Mouse (Mus musculus) intestine, embryonic 16.5 days (tissue): ENCODE results near the gene Hoxb7. TPM values are rescaled to one million over a fixed set of nuclear protein-coding genes. Genes with fewer than 3 reads are reported as not detected.
A peak's percentile ranks its signal among the peaks of the same experiment; 100 is the strongest.

Source experiments
- ATAC-seq: fragments of 200-750 bp; cut with Nextera tagmentation; 2 replicates; pipeline ENCODE4 v1.8.0; 2017; ENCODE audit warnings: moderate TSS enrichment, moderate library complexity
- H3K27ac ChIP-seq: fragments of 300-500 bp; sonication (generic); 2 replicates; pipeline ENCODE4 v1.5.1; 2014; ENCODE audit warnings: mild to moderate bottlenecking, low read length
- H3K27me3 ChIP-seq: fragments of 300-500 bp; sonication (generic); replicated peaks from 2 replicates; pipeline ENCODE4 v1.6.1; 2014; ENCODE audit warnings: low read length, control low read depth, mixed read lengths; ENCODE audit not compliant: control insufficient read depth, insufficient read depth
- H3K36me3 ChIP-seq: fragments of 300-500 bp; sonication (generic); 2 replicates; pipeline ENCODE4 v1.6.1; 2014; ENCODE audit warnings: low read length, control low read depth; ENCODE audit not compliant: control insufficient read depth, insufficient read depth
- H3K4me1 ChIP-seq: fragments of 300-500 bp; sonication (generic); 2 replicates; pipeline ENCODE4 v1.6.1; 2014; ENCODE audit warnings: low read length, control low read depth, mixed read lengths; ENCODE audit not compliant: control insufficient read depth, insufficient read depth
- H3K4me2 ChIP-seq: fragments of 300-500 bp; sonication (generic); 2 replicates; pipeline ENCODE4 v1.6.1; 2014; ENCODE audit warnings: low read depth, low read length, control low read depth
- H3K4me3 ChIP-seq: fragments of 300-500 bp; sonication (generic); 2 replicates; pipeline ENCODE4 v1.5.1; 2014; ENCODE audit warnings: mild to moderate bottlenecking, low read length
- H3K9ac ChIP-seq: fragments of 300-500 bp; sonication (generic); 2 replicates; pipeline ENCODE4 v1.6.1; 2014; ENCODE audit warnings: low read depth, low read length
- H3K9me3 ChIP-seq: fragments of 300-500 bp; sonication (generic); 2 replicates; pipeline ENCODE4 v1.6.1; 2016; ENCODE audit warnings: low read length, control low read depth; ENCODE audit not compliant: control insufficient read depth
- WGBS: fragments of 180-500 bp; shearing (Covaris S2); extraction: QIAGEN DNeasy Blood & Tissue Kit; methylation state at CpG from one replicate; pipeline ENCODE4 v1.1.7; 2014; 5-methylcytosine and 5-hydroxymethylcytosine counted together
- polyA plus RNA-seq: library from polyadenylated mRNA; unstranded; fragments of >200 nt; fragmentation: Nextera tagmentation; extraction: Ambion mirVana; gene quantifications from 2 replicates; pipeline ENCODE4 v1.2.1, GENCODE M21; 2015

The Hoxb7 gene
- polyA plus RNA-seq, 1 experiment from 2014 or later, result 10.0 TPM

DNA sequence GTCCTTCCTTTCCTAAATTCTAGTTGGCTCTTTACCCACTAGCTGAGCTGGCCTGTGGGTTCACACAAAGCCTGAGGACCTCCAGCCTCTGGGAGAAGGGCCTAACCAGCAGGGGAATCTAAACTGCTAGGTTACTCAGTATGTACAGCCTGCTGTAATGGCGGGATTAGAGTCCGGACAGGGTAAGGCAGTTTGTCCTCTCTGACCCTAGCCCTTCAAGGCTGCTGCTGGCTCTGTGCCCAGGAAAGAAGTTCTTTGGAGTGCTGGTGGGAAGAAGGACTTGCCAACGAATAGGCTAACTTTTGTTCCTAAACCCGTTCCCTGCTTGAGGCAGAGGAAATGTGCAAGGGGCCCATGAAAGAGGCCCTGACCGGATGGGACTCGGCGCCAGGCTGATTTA lies 20.5 kb upstream of the Hoxb7 start:
- H3K4me3 ChIP-seq, result no peak overlapping the region
- H3K4me1 ChIP-seq, result peaks cover 10% of the 10 kb centered on the region
- no peak overlapping the region for H3K4me2 ChIP-seq
- H3K36me3 ChIP-seq, result no peaks in the 10 kb centered on the region
- peak; percentile 40; the same call in 1 of the 2 replicates for ATAC-seq
- 17% methylated on average over 7 of the region's 7 CpGs for WGBS
- no peaks in the 10 kb centered on the region for H3K9me3 ChIP-seq
- no peak overlapping the region for H3K9ac ChIP-seq
- H3K27me3 ChIP-seq, result peaks cover 88% of the 10 kb centered on the region
- no peak overlapping the region for H3K27ac ChIP-seq

DNA sequence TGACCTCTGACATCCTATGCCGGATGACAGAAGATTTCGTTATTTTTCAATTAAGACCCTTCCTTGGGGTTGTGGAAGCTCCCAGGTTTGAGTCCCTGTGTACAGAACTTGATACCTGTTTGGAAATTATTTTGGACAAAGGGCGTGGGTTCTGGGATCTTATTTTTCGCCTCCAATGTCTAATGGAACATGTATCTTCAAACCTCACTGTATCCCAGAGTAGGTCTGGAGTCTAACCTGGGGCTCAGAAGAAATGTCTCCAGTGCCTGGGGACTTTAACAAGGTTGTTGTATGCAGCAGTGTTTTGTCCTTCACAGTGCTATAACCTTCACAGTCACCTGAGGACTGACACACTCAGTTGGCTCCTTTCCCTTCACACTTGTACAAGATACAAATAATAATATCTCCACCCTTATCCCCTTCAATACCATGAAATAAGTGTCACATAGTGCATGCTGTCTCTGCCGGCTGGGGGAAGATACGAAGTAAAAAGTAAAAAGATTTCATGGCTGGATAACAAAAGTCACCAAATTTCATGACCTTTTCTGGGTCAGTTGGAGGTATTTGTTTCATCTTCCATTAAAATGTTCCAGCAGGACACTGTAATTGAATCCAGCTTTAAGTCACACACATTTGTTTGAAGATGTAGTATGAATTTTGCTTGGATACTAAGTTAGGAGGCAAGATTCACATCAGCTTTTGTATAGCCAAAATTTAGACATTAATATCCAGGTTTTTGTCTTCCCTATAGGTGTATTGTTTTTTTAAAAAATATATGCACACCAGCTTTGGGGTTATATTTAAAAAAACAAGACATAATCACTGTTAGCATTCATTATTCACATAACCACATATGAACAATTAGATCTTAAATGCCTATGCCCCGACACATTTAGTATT lies 19.2 kb upstream of the Hoxb7 start:
- H3K27ac ChIP-seq, result no peak overlapping the region
- peaks cover 88% of the 10 kb centered on the region for H3K27me3 ChIP-seq
- no peak overlapping the region for H3K4me2 ChIP-seq
- H3K4me1 ChIP-seq, result peaks cover 16% of the 10 kb centered on the region
- WGBS, result 32% methylated on average over 7 of the region's 7 CpGs
- no peaks in the 10 kb centered on the region for H3K36me3 ChIP-seq
- H3K9me3 ChIP-seq, result no peaks in the 10 kb centered on the region
- H3K4me3 ChIP-seq, result no peak overlapping the region
- ATAC-seq, result no peak
- no peak overlapping the region for H3K9ac ChIP-seq

DNA sequence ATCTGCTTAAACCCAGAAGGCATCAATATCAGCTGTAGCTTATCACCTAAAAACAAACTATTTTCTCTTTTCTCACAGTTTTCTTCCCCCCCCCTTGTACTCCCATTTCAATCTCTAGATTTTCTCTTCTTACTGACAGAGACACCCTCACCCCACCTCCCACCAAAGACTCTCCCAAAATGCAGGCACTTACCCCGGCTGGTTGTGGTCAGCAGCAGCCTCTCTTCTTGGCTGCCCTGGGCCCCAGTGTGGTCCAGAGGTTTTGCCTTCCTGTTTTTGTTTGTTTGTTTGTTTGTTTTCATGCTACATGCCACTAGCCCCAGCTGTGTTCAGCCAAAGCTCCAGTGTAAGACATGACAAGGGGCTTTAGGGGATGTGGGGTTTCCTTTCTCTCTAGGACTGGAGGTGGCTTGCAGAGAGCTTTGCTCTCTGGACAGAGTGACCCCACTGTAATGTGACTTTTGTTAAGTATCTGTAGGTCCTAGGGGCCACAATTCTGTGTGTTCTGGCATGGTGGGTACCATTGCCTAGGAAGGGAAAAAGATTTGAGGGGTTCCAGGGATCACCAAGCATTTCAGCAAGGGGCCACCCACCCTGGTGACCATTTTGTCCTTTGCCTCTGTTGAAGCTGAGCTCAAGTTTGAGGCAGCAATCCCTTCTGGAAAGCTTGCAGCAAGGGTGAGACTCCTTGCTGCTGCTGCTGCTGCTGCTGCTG lies 18.2 kb upstream of the Hoxb7 start:
- Histone ChIP-seq H3K9me3 (no peaks in the 10 kb centered on the region), H3K9ac (no peak overlapping the region), H3K27ac (no peak overlapping the region), H3K4me1 (peaks cover 16% of the 10 kb centered on the region), H3K4me3 (no peak overlapping the region), H3K27me3 (peaks cover 88% of the 10 kb centered on the region), H3K4me2 (no peak overlapping the region), H3K36me3 (no peaks in the 10 kb centered on the region)
- WGBS, result 5% methylated on average over 1 of the region's 1 CpGs
- no peak for ATAC-seq

- Histone ChIP-seq H3K4me1 (peaks cover 16% of the 10 kb centered on the region), H3K36me3 (no peaks in the 10 kb centered on the region), H3K4me2 (no peak overlapping the region), H3K27me3 (peaks cover 89% of the 10 kb centered on the region), H3K9ac (no peak overlapping the region), H3K9me3 (no peaks in the 10 kb centered on the region), H3K27ac (no peak overlapping the region), H3K4me3 (peak overlapping the region; percentile 9; the same call in 1 of the 2 replicates)
- no peak for ATAC-seq
- 2% methylated on average over 19 of the region's 19 CpGs for WGBS
Measured at GRCm38 (mm10) chr11:96269869-96270268, 16.6 kb upstream of the Hoxb7 start.

GRCm38 (mm10) chr11:96270996-96271540 lies 15.4 kb upstream of the Hoxb7 start, which contains the start of gene Hoxb9:
Hoxb9 (plus strand) TSS chr11:96271457.
- H3K4me3 ChIP-seq, result peak within 1 kb of the TSS; percentile 42
- H3K36me3 ChIP-seq, result no peaks in the 10 kb centered on the region
- H3K9me3 ChIP-seq, result no peaks in the 10 kb centered on the region
- H3K4me1 ChIP-seq, result peaks cover 16% of the 10 kb centered on the region
- peaks cover 91% of the 10 kb centered on the region for H3K27me3 ChIP-seq
- peak; percentile 33; the same call in 1 of the 2 replicates for ATAC-seq
- peak within 1 kb of the TSS; percentile 57 for H3K27ac ChIP-seq
- H3K4me2 ChIP-seq, result peak within 1 kb of the TSS; percentile 56
- peak within 1 kb of the TSS; percentile 56 for H3K9ac ChIP-seq
- 2% methylated on average over 40 of the region's 40 CpGs for WGBS

DNA sequence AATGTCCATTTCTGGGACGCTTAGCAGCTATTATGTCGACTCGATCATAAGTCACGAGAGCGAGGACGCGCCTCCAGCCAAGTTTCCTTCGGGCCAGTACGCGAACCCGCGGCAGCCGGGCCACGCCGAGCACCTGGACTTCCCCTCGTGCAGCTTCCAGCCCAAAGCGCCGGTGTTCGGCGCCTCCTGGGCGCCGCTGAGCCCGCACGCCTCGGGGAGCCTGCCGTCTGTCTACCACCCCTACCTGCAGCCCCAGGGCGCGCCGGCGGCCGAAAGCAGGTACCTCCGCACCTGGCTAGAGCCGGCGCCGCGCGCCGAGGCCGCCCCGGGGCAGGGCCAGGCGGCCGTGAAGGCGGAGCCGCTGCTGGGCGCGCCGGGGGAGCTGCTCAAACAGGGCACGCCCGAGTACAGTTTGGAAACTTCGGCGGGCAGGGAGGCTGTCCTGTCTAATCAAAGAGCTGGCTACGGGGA lies 14.8 kb upstream of the Hoxb7 start:
- WGBS, result under 1% methylated on average over 52 of the region's 52 CpGs
- peak overlapping the region; percentile 56 for H3K4me2 ChIP-seq
- H3K9me3 ChIP-seq, result no peaks in the 10 kb centered on the region
- ATAC-seq, result peak; percentile 64
- H3K9ac ChIP-seq, result peak overlapping the region; percentile 56
- H3K27ac ChIP-seq, result peak overlapping the region; percentile 57
- H3K36me3 ChIP-seq, result no peaks in the 10 kb centered on the region
- H3K4me3 ChIP-seq, result peak overlapping the region; percentile 42
- H3K4me1 ChIP-seq, result peaks cover 16% of the 10 kb centered on the region
- H3K27me3 ChIP-seq, result peaks cover 93% of the 10 kb centered on the region

DNA sequence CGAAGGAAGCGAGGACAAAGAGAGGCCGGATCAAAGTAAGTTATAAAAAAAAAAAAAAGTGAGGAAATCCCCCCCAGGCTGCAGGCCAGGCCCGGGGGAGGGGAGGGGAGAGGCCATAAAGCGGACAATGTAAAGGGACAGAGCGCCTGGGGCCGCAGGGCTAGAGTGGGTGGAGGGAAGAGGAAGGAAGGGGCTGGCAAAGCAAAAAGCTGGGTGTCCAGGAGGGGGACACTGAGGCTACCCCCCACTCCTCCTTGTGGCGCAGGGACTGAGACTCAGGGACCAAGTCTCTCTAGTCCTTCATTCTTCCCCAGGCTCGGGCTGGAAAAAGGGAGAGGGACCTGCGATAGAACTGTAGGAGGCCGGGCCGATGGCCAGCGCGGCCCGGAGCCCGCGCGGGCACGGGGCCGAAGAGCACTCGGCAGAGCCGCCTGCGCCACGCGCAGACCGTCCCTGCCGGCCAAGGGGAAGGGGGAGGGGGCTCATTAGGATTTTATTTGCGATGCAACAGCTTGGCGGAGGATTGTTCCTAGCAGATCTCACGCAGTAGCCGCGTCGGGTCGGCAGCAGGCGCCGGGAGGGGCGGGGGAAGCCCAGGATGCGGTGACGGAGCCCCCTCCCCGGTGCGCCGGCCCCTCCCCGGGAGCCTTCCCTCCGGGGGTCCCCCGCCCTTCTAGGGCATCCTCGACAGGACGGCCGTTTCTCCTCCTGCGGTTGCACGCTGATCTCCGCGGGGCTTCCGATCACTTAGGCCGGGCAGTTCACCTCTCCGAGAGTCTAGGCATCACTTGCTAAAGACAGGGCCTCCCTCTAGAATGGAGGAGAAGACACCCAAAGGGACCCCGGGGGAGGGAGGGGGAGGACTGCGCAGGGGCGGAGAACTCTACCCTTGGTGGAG lies 14.2 kb upstream of the Hoxb7 start:
- Histone ChIP-seq H3K27me3 (peaks cover 93% of the 10 kb centered on the region), H3K4me3 (peak overlapping the region; percentile 42), H3K36me3 (no peaks in the 10 kb centered on the region), H3K4me2 (peak overlapping the region; percentile 56), H3K9me3 (no peaks in the 10 kb centered on the region), H3K27ac (no peak overlapping the region; the same call in 1 of the 2 replicates), H3K9ac (peak overlapping the region; percentile 38), H3K4me1 (peaks cover 16% of the 10 kb centered on the region)
- peak; percentile 48; the same call in 1 of the 2 replicates for ATAC-seq
- 1% methylated on average over 56 of the region's 58 CpGs for WGBS

- Histone ChIP-seq H3K27ac (no peak overlapping the region), H3K4me2 (no peak overlapping the region), H3K9ac (no peak overlapping the region), H3K36me3 (no peaks in the 10 kb centered on the region), H3K4me3 (no peak overlapping the region), H3K27me3 (peaks cover 87% of the 10 kb centered on the region), H3K9me3 (no peaks in the 10 kb centered on the region), H3K4me1 (peaks cover 19% of the 10 kb centered on the region)
- 19% methylated on average over 10 of the region's 10 CpGs for WGBS
- no peak for ATAC-seq
Measured at GRCm38 (mm10) chr11:96274428-96274827, 12.0 kb upstream of the Hoxb7 start.
